Mouse (Mus musculus): Measurements from ENCODE around the gene Cdh23. TPM values are rescaled to one million over a fixed set of nuclear protein-coding genes. Genes with fewer than 3 reads are reported as not detected.

Gene Cdh23
- polyA plus RNA-seq, 1 experiment: 2.1 TPM

DNA sequence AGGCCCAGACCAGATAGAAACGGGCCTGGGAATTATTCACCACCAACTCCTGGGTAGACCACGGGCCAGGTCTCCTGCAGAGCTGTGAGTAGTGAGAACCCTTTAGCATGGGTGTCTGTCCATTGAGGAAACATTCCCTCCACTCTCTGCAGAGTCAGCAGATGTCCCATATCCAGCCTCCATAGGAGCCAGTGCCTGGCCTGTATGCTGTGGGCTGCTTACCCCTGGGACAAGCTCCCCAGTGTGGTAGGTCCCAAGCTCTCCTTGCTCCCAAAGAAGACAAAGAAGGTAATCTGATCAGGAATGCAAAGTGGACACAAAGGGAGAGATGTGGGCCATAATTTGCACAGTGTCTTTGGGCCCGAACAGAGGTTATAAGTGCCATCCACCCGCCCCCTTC is 124.8 kb downstream of the Cdh23 start:
- Histone ChIP-seq H3K4me2 (ENCODE audit: low read depth) (no peak overlapping the region), H3K27me3 (ENCODE audit: control insufficient read depth, insufficient read depth, insufficient read length) (no peaks in the 10 kb centered on the region), H3K36me3 (ENCODE audit: control insufficient read depth, insufficient read depth) (no peaks in the 10 kb centered on the region), H3K4me3 (no peak overlapping the region), H3K79me2 (ENCODE audit: control insufficient read depth, insufficient read depth) (no peaks in the 10 kb centered on the region), H3ac (ENCODE audit: control insufficient read depth, insufficient read length) (no peak overlapping the region)
- TF ChIP-seq MYOG (IDR thresholded peaks at IDR 0.05; ENCODE audit: control insufficient read depth in 1 of 3, insufficient read depth in 1 of 3, insufficient read length in 2 of 3, low read depth in 2 of 3) (no peak), SRF (IDR thresholded peaks at IDR 0.05; ENCODE audit: control insufficient read depth, insufficient read length, low read depth) (no peak), REST (IDR thresholded peaks at IDR 0.05; ENCODE audit: insufficient read depth, insufficient read length) (no peak), POLR2AphosphoS2 (IDR thresholded peaks at IDR 0.05; ENCODE audit: insufficient read length, low read depth) (no peak)

- Histone ChIP-seq H3ac (ENCODE audit: control insufficient read depth, insufficient read length) (no peak overlapping the region), H3K4me2 (ENCODE audit: low read depth) (no peak overlapping the region), H3K36me3 (ENCODE audit: control insufficient read depth, insufficient read depth) (no peaks in the 10 kb centered on the region), H3K27me3 (ENCODE audit: control insufficient read depth, insufficient read depth, insufficient read length) (no peaks in the 10 kb centered on the region), H3K79me2 (ENCODE audit: control insufficient read depth, insufficient read depth) (no peaks in the 10 kb centered on the region), H3K4me3 (no peak overlapping the region)
- TF ChIP-seq MYOD1 (IDR thresholded peaks at IDR 0.05; ENCODE audit: control insufficient read depth in 1 of 3, insufficient read length in 2 of 3, low read depth in 2 of 3) (no peak), SRF (IDR thresholded peaks at IDR 0.05; ENCODE audit: control insufficient read depth, insufficient read length, low read depth) (no peak), POLR2AphosphoS2 (IDR thresholded peaks at IDR 0.05; ENCODE audit: insufficient read length, low read depth) (no peak), MYOG (IDR thresholded peaks at IDR 0.05; ENCODE audit: control insufficient read depth in 1 of 3, insufficient read depth in 1 of 3, insufficient read length in 2 of 3, low read depth in 2 of 3) (no peak), MAX (IDR thresholded peaks at IDR 0.05; ENCODE audit: low read depth) (no peak), USF1 (IDR thresholded peaks at IDR 0.05; ENCODE audit: low read depth) (no peak), TCF3 (IDR thresholded peaks at IDR 0.05; ENCODE audit: insufficient read length, low read depth) (no peak), REST (IDR thresholded peaks at IDR 0.05; ENCODE audit: insufficient read depth, insufficient read length) (no peak), E2F4 (IDR thresholded peaks at IDR 0.05; ENCODE audit: insufficient read depth) (no peak), TCF12 (IDR thresholded peaks at IDR 0.05; ENCODE audit: insufficient read depth, poor library complexity, severe bottlenecking) (no peak), CEBPB (IDR thresholded peaks at IDR 0.05; ENCODE audit: insufficient read depth, poor library complexity, severe bottlenecking) (no peak), POLR2A (IDR thresholded peaks at IDR 0.05; ENCODE audit: insufficient read length, low read depth) (no peak)
Observed at GRCm38 (mm10) chr10:60566369-60567037, 129.8 kb downstream of the Cdh23 start.

GRCm38 (mm10) chr10:60564136-60564535 is 132.2 kb downstream of the Cdh23 start:
- TF ChIP-seq MAX (IDR thresholded peaks at IDR 0.05; ENCODE audit: low read depth) (no peak), MYOD1 (IDR thresholded peaks at IDR 0.05; ENCODE audit: control insufficient read depth in 1 of 3, insufficient read length in 2 of 3, low read depth in 2 of 3) (no peak), CEBPB (IDR thresholded peaks at IDR 0.05; ENCODE audit: insufficient read depth, poor library complexity, severe bottlenecking) (no peak)

GRCm38 (mm10) chr10:60562946-60563345 is 133.3 kb downstream of the Cdh23 start:
- no peaks in the 10 kb centered on the region for H3K79me2 ChIP-seq (ENCODE audit: control insufficient read depth, insufficient read depth)
- H3K36me3 ChIP-seq (ENCODE audit: control insufficient read depth, insufficient read depth): no peaks in the 10 kb centered on the region
- no peak overlapping the region for H3K4me2 ChIP-seq (ENCODE audit: low read depth)
- TF ChIP-seq SRF (IDR thresholded peaks at IDR 0.05; ENCODE audit: control insufficient read depth, insufficient read length, low read depth) (no peak), POLR2AphosphoS2 (IDR thresholded peaks at IDR 0.05; ENCODE audit: insufficient read length, low read depth) (no peak), POLR2A (IDR thresholded peaks at IDR 0.05; ENCODE audit: insufficient read length, low read depth) (no peak), MYOD1 (IDR thresholded peaks at IDR 0.05; ENCODE audit: control insufficient read depth in 1 of 3, insufficient read length in 2 of 3, low read depth in 2 of 3) (no peak), REST (IDR thresholded peaks at IDR 0.05; ENCODE audit: insufficient read depth, insufficient read length) (no peak), TCF12 (IDR thresholded peaks at IDR 0.05; ENCODE audit: insufficient read depth, poor library complexity, severe bottlenecking) (no peak), E2F4 (IDR thresholded peaks at IDR 0.05; ENCODE audit: insufficient read depth) (no peak), MYOG (IDR thresholded peaks at IDR 0.05; ENCODE audit: control insufficient read depth in 1 of 3, insufficient read depth in 1 of 3, insufficient read length in 2 of 3, low read depth in 2 of 3) (no peak), MAX (IDR thresholded peaks at IDR 0.05; ENCODE audit: low read depth) (no peak), CEBPB (IDR thresholded peaks at IDR 0.05; ENCODE audit: insufficient read depth, poor library complexity, severe bottlenecking) (no peak), USF1 (IDR thresholded peaks at IDR 0.05; ENCODE audit: low read depth) (no peak), TCF3 (IDR thresholded peaks at IDR 0.05; ENCODE audit: insufficient read length, low read depth) (no peak)
- H3ac ChIP-seq (ENCODE audit: control insufficient read depth, insufficient read length): no peak overlapping the region
- H3K27me3 ChIP-seq (ENCODE audit: control insufficient read depth, insufficient read depth, insufficient read length): no peaks in the 10 kb centered on the region
- no peak overlapping the region for H3K4me3 ChIP-seq

More at GRCm38 (mm10) chr10:60564136-60564535, 132.2 kb downstream of the Cdh23 start:
- H3K4me3 ChIP-seq: no peak overlapping the region
- H3K79me2 ChIP-seq (ENCODE audit: control insufficient read depth, insufficient read depth): no peaks in the 10 kb centered on the region
- no peaks in the 10 kb centered on the region for H3K36me3 ChIP-seq (ENCODE audit: control insufficient read depth, insufficient read depth)
- no peak overlapping the region for H3ac ChIP-seq (ENCODE audit: control insufficient read depth, insufficient read length)
- no peak overlapping the region for H3K4me2 ChIP-seq (ENCODE audit: low read depth)
- no peaks in the 10 kb centered on the region for H3K27me3 ChIP-seq (ENCODE audit: control insufficient read depth, insufficient read depth, insufficient read length)

DNA sequence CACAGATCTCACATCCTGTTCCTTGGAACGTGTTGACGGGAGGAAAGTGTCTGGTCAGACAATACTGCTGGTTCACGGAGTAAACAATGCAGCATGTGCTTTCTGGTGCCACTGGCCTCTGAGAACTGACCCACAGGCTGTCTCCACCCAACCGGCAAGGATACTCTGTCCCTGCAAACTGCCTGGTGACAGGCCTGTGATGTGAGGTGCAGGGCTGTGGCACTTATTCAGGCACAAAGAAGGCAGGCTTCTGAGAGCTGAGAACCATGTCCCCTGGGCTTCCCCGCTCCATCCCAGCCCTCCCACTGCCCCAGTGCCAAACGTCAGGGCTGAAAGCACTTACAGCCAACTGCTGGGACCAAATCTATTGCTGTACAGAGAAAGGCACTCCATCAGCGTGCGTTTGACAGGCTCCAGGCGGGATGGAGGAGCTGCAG is 137.8 kb downstream of the Cdh23 start:
- no peak for TF ChIP-seq MYOD1 (IDR thresholded peaks at IDR 0.05; ENCODE audit: control insufficient read depth in 1 of 3, insufficient read length in 2 of 3, low read depth in 2 of 3)
- no peak for TF ChIP-seq TCF3 (IDR thresholded peaks at IDR 0.05; ENCODE audit: insufficient read length, low read depth)
- TF ChIP-seq E2F4 (IDR thresholded peaks at IDR 0.05; ENCODE audit: insufficient read depth): no peak
- no peak for TF ChIP-seq POLR2AphosphoS2 (IDR thresholded peaks at IDR 0.05; ENCODE audit: insufficient read length, low read depth)
- no peak for TF ChIP-seq CEBPB (IDR thresholded peaks at IDR 0.05; ENCODE audit: insufficient read depth, poor library complexity, severe bottlenecking)
- TF ChIP-seq USF1 (IDR thresholded peaks at IDR 0.05; ENCODE audit: low read depth): no peak
- TF ChIP-seq MYOG (IDR thresholded peaks at IDR 0.05; ENCODE audit: control insufficient read depth in 1 of 3, insufficient read depth in 1 of 3, insufficient read length in 2 of 3, low read depth in 2 of 3): no peak
- TF ChIP-seq REST (IDR thresholded peaks at IDR 0.05; ENCODE audit: insufficient read depth, insufficient read length): no peak
- no peak for TF ChIP-seq MAX (IDR thresholded peaks at IDR 0.05; ENCODE audit: low read depth)
- no peak for TF ChIP-seq TCF12 (IDR thresholded peaks at IDR 0.05; ENCODE audit: insufficient read depth, poor library complexity, severe bottlenecking)
- no peak for TF ChIP-seq POLR2A (IDR thresholded peaks at IDR 0.05; ENCODE audit: insufficient read length, low read depth)
- TF ChIP-seq SRF (IDR thresholded peaks at IDR 0.05; ENCODE audit: control insufficient read depth, insufficient read length, low read depth): no peak
- Histone ChIP-seq H3K4me3 (no peak overlapping the region), H3K36me3 (ENCODE audit: control insufficient read depth, insufficient read depth) (no peaks in the 10 kb centered on the region), H3K4me2 (ENCODE audit: low read depth) (no peak overlapping the region), H3K27me3 (ENCODE audit: control insufficient read depth, insufficient read depth, insufficient read length) (peaks cover 2% of the 10 kb centered on the region), H3K79me2 (ENCODE audit: control insufficient read depth, insufficient read depth) (no peaks in the 10 kb centered on the region), H3ac (ENCODE audit: control insufficient read depth, insufficient read length) (no peak overlapping the region)

Data from myocyte (in vitro differentiated cells).